Mouse (Mus musculus): ENCODE measurements around the gene Man1c1. TPM values are rescaled to one million over a fixed set of nuclear protein-coding genes. Genes with fewer than 3 reads are reported as not detected.

Man1c1 gene
- total and polyA plus RNA-seq, 2 experiments from 2014 or later = 2.4 to 9.9 TPM

DNA sequence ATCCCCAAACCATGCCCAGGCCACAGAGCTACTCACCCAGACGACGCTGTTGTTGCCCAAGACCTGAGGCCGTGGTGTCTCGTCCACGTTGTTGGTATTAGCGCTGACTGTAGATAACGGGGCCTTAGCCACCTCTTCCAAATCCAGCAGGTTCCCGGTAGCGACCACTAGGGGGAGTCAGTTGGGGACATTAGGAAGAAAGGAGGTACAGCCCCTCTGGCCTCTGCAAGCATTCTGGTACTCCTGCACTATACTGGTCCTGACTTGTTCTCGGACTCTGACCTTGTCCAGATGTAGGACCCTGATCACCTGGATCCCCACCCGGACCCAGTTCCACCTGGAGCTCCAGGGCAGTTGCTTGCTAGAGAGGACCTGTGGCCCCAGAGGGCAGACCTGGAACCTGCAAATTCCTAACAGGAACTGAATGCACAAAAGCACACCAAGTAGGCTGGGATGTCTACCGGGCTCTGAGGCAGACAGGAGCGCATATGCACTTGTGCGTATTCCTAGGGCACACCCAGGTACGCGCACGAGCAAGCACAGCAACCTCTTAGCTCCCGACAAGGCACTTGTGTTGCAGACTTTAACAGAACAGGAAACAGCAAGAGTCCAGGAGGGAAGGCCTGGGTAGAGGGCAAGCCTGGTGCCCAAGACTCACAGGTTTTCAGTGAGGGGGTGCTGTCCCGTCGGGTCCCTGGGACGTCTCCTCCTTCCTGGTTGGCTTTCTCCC, 45.4 kb upstream of the Man1c1 start:
- H3K27me3 ChIP-seq (ENCODE audit: insufficient read depth, low read length) = no peaks in the 10 kb centered on the region
- no peaks in the 10 kb centered on the region for H3K9me3 ChIP-seq (ENCODE audit: low read length)
- no peak overlapping the region for H3K4me2 ChIP-seq (ENCODE audit: low read depth)
- no peaks in the 10 kb centered on the region for H3K36me3 ChIP-seq (ENCODE audit: insufficient read depth)
- no peaks in the 10 kb centered on the region for H3K4me1 ChIP-seq (ENCODE audit: insufficient read depth)
- DNase-seq = no peak
- no peak overlapping the region for H3K9ac ChIP-seq
- no peak overlapping the region for H3K4me3 ChIP-seq (ENCODE audit: low read depth, low read length)
- WGBS = 67% methylated on average over 21 of the region's 21 CpGs
- peak; percentile 41 for TF ChIP-seq CTCF (IDR thresholded peaks at IDR 0.05; ENCODE audit: low read depth)
- ATAC-seq = no peak
- H3K27ac ChIP-seq (ENCODE audit: low read depth, low read length) = no peak overlapping the region

GRCm38 (mm10) chr4:134745900-134746661, 42.0 kb upstream of the Man1c1 start:
- H3K27ac ChIP-seq (ENCODE audit: low read depth, low read length) = no peak overlapping the region
- H3K36me3 ChIP-seq (ENCODE audit: insufficient read depth) = no peaks in the 10 kb centered on the region
- H3K27me3 ChIP-seq (ENCODE audit: insufficient read depth, low read length) = no peaks in the 10 kb centered on the region
- H3K9me3 ChIP-seq (ENCODE audit: low read length) = no peaks in the 10 kb centered on the region
- H3K4me2 ChIP-seq (ENCODE audit: low read depth) = no peak overlapping the region
- no peak overlapping the region for H3K9ac ChIP-seq
- peak; percentile 25; the same call in 1 of the 2 replicates for TF ChIP-seq CTCF (IDR thresholded peaks at IDR 0.05; ENCODE audit: low read depth)
- DNase-seq (no peak), ATAC-seq (no peak)
- H3K4me3 ChIP-seq (ENCODE audit: low read depth, low read length) = no peak overlapping the region
- H3K4me1 ChIP-seq (ENCODE audit: insufficient read depth) = no peaks in the 10 kb centered on the region
- 78% methylated on average over 16 of the region's 16 CpGs for WGBS

- Histone ChIP-seq H3K4me2 (ENCODE audit: low read depth) (no peak overlapping the region), H3K9me3 (ENCODE audit: low read length) (no peaks in the 10 kb centered on the region), H3K9ac (no peak overlapping the region), H3K27me3 (ENCODE audit: insufficient read depth, low read length) (no peaks in the 10 kb centered on the region), H3K4me1 (ENCODE audit: insufficient read depth) (no peaks in the 10 kb centered on the region), H3K4me3 (ENCODE audit: low read depth, low read length) (no peak overlapping the region), H3K27ac (ENCODE audit: low read depth, low read length) (no peak overlapping the region), H3K36me3 (ENCODE audit: insufficient read depth) (no peaks in the 10 kb centered on the region)
- ATAC-seq (no peak), DNase-seq (no peak)
- TF ChIP-seq CTCF (IDR thresholded peaks at IDR 0.05; ENCODE audit: low read depth) = no peak
- WGBS = 60% methylated on average over 16 of the region's 16 CpGs
These were observed 40.0 kb upstream of the Man1c1 start for GRCm38 (mm10) chr4:134743881-134744633.

GRCm38 (mm10) chr4:134741949-134742348, 37.9 kb upstream of the Man1c1 start:
- no peak overlapping the region for H3K9ac ChIP-seq
- no peak for TF ChIP-seq CTCF (IDR thresholded peaks at IDR 0.05; ENCODE audit: low read depth)
- DNase-seq (no peak), ATAC-seq (no peak)
- no peak overlapping the region for H3K4me2 ChIP-seq (ENCODE audit: low read depth)
- no peaks in the 10 kb centered on the region; the same call in 1 of the 2 replicates for H3K27me3 ChIP-seq (ENCODE audit: insufficient read depth, low read length)
- H3K36me3 ChIP-seq (ENCODE audit: insufficient read depth) = no peaks in the 10 kb centered on the region
- no peaks in the 10 kb centered on the region for H3K4me1 ChIP-seq (ENCODE audit: insufficient read depth)
- H3K9me3 ChIP-seq (ENCODE audit: low read length) = no peaks in the 10 kb centered on the region
- H3K27ac ChIP-seq (ENCODE audit: low read depth, low read length) = no peak overlapping the region
- whole genome bisulfite sequencing = 85% methylated on average over 8 of the region's 8 CpGs
- H3K4me3 ChIP-seq (ENCODE audit: low read depth, low read length) = no peak overlapping the region

DNA sequence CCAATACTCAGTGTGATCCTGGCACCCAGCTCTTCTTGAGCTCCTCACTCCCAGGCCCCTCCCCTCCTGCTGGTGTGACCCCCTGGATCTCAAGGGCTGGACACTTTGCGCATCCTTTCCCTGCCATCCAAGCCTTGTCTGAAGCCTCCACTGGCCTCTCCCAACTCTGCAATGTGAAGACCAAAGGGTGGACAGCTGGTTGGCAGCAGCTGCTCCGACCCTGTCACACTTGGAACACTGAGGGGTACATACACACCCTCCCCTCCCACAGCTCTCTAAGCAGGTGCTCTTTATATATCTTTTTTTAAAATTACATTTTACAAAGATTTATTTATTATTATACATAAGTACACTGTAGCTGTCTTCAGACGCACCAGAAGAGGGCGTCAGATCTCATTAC, 36.1 kb upstream of the Man1c1 start:
- Histone ChIP-seq H3K9me3 (ENCODE audit: low read length) (no peaks in the 10 kb centered on the region), H3K27ac (ENCODE audit: low read depth, low read length) (no peak overlapping the region), H3K36me3 (ENCODE audit: insufficient read depth) (no peaks in the 10 kb centered on the region), H3K9ac (no peak overlapping the region), H3K4me2 (ENCODE audit: low read depth) (no peak overlapping the region), H3K4me3 (ENCODE audit: low read depth, low read length) (no peak overlapping the region), H3K4me1 (ENCODE audit: insufficient read depth) (no peaks in the 10 kb centered on the region), H3K27me3 (ENCODE audit: insufficient read depth, low read length) (no peaks in the 10 kb centered on the region; the same call in 1 of the 2 replicates)
- no peak for ATAC-seq
- no peak for DNase-seq
- WGBS = 92% methylated on average over 4 of the region's 4 CpGs
- no peak for TF ChIP-seq CTCF (IDR thresholded peaks at IDR 0.05; ENCODE audit: low read depth)

- H3K9ac ChIP-seq = no peak overlapping the region
- no peak for TF ChIP-seq CTCF (IDR thresholded peaks at IDR 0.05; ENCODE audit: low read depth)
- WGBS = 89% methylated on average over 3 of the region's 3 CpGs
- no peaks in the 10 kb centered on the region for H3K9me3 ChIP-seq (ENCODE audit: low read length)
- DNase-seq (no peak), ATAC-seq (no peak)
- H3K4me2 ChIP-seq (ENCODE audit: low read depth) = no peak overlapping the region
- H3K36me3 ChIP-seq (ENCODE audit: insufficient read depth) = no peaks in the 10 kb centered on the region
- no peaks in the 10 kb centered on the region for H3K4me1 ChIP-seq (ENCODE audit: insufficient read depth)
- H3K27me3 ChIP-seq (ENCODE audit: insufficient read depth, low read length) = no peaks in the 10 kb centered on the region; the same call in 1 of the 2 replicates
- H3K4me3 ChIP-seq (ENCODE audit: low read depth, low read length) = no peak overlapping the region
- no peak overlapping the region for H3K27ac ChIP-seq (ENCODE audit: low read depth, low read length)
These were observed 35.4 kb upstream of the Man1c1 start for GRCm38 (mm10) chr4:134739530-134739929.

Data from forebrain, postnatal 0 days (tissue).